Mouse (Mus musculus): ENCODE results near the gene Mccc1.

DNA sequence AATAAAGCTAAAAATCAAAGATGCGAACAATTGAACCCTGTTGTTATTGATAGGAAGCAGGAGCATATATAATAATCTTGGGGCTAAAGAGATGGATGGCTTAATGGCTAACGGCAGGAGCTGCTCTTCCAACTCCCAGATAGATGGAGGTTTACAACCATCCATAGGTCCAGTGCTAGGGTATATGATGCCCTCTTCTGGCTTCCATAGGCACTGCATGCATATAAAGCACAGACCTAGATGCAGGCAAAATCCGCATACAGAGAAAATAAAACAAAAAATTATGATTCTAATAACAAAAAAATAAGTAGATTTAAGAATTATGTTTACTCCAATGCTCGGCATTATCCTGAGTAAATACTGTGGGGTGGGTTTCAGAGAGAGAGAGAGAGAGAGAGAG is 27.5 kb downstream of the Mccc1 start:
- TF ChIP-seq CTCF (IDR thresholded peaks at IDR 0.05; ENCODE audit: borderline replicate concordance, control insufficient read depth, extremely low read depth, insufficient read depth, low read length, poor library complexity) (no peak), POLR2A (IDR thresholded peaks at IDR 0.05; ENCODE audit: control insufficient read depth, extremely low read depth, insufficient read depth, low read length, poor library complexity) (no peak)

Measured in thymus, adult 2 months (tissue).